Mouse (Mus musculus) E14TG2a.4 (cell line): ENCODE data around the gene Gm9913.

Experiments
- CTCF ChIP-seq: conservative IDR thresholded peaks from 2 replicates; pipeline ENCODE4 v1.5.1; 2014; ENCODE audit warnings: low read length
- NANOG ChIP-seq: IDR thresholded peaks from 2 replicates; pipeline ENCODE4 v1.6.1; 2014; ENCODE audit warnings: borderline replicate concordance, low read length, mixed read lengths

DNA sequence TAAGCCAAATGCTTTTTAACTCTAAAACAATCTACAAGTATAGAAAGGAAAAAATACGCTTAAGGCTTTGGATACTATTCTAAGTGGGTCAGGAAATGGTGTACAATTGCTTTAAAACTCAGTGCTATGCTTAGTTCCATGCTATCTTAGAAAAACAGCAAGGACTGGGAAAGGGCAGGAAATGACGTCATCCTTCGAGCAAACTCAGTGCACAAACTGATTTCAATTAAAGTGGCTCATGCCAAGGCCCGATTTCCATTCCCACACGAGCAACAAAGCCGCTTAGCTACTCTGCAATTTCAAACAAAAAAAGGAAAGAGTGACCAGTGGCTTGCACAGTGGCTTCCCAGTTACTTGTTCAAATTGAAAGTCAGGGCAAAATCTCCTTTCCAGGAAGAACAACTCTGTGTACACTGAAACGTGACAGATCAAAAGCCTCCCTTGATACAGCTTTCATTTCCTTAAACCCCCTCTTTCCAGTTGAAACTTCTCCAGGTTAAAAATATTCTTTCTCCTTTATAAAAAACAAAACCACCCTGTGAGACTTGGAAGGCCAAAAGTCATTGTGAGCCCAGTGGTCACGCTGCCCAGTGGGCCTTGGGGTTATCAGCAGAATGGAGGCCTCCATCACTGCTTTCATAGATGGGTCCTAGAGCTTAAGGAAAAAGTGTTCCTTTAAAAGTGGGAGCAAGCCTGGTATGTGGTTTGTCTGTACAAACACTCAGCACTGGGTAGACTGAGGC, 34.2 kb upstream of the Gm9913 start:
- TF ChIP-seq CTCF (no peak), NANOG (no peak)
